Mouse (Mus musculus): ENCODE measurements at regions not wholly inside any gene's neighbourhood (a gene's known extent, or its start where the extent isn't known, plus 50 kb on each side); places are given as distances from the start of the nearest gene placed in this dataset.
"Not testable (repeated sequence)": the region's sequence is repeated elsewhere in the genome, so short reads cannot be mapped to it uniquely, and the experiment has no call there.

DNA sequence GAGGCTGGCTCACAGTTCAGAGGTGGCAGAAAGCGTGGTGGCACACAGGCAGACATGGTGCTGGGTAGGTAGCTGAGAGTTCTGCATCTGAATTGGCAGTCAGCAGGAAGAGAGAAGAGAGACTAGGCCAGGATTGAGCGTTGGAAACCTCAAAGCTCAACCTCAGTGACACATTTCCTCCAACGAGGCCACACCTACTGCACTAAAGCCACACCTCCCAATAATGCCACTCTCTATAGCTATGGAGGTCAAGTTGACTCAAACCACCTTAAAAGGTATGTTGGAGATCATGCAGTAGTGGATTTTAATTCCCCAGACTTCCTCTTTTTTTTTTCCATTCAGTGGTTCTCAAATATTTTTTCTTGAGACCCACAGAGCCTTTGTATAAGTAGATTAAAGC is 57.1 kb downstream of the Ccdc54 start:
- no peak for DNase-seq (ENCODE audit: low spot score in 2 of 2)

GRCm38 (mm10) chr16:50529511-50530416 is 61.2 kb downstream of the Ccdc54 start:
- DNase-seq (ENCODE audit: low spot score in 2 of 2) = peak; percentile 72 to 86

- peak; percentile 40 to 60 for DNase-seq (ENCODE audit: low spot score in 2 of 2)
These were observed 62.1 kb downstream of the Ccdc54 start for GRCm38 (mm10) chr16:50528677-50529510.

DNA sequence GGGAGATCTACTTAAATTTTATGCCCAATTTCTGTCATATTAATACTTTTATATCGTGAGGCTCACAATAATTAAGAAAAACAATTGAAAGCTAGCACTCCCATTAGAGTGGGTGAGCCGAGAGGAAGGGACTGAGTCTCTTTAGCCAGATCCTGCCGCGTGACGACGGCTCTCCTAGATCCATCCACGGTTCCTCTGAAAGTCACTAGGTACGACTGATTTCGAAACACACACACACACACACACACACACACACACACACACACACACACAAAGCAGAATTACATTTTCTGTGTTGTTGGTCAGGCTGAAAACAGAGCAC is 62.6 kb downstream of the Ccdc54 start:
- no peak for DNase-seq (ENCODE audit: low spot score in 2 of 2)

DNA sequence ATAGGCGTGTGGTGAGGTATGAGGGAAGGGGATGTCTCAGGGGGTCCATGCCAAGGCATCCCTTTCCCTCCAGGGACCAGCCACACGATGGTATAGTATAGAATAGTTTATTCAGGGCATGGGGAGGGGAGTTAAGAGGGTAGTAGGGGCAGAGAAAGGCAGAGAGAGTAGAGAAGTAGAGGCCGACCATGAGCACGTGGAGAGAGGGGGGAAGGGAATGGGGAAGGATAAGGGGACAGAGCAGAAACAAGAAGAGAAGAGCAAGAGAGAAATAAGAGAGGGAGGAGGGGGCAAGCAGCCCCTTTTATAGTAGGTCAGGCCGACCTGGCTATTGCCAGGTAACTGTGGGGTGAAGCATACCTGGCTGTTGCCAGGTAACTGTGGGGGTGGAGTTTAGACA is 64.0 kb downstream of the Ccdc54 start:
- not testable (repeated sequence) for DNase-seq (ENCODE audit: low spot score in 2 of 2)

DNA sequence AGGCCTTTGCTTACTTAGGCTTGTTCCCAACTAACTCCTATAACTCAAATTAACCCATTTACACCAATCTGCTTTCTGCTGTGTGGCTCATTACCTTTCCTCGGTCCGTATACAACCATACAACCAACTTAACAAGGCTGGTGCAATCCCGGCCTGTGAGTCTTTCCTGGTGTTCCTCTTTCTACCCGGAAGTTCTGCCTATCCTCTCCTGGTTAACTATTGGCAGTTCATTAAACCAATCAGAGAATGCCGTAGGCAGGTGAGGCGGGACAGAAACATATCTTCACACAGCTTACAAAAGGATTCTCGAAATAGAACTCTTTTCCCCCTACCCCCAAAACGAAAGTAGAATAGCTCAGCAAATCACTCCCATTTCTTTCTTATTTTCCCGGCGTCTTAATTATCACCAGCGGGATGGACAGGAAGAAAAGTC is 65.0 kb downstream of the Ccdc54 start:
- DNase-seq (ENCODE audit: low spot score in 2 of 2) = no peak

DNA sequence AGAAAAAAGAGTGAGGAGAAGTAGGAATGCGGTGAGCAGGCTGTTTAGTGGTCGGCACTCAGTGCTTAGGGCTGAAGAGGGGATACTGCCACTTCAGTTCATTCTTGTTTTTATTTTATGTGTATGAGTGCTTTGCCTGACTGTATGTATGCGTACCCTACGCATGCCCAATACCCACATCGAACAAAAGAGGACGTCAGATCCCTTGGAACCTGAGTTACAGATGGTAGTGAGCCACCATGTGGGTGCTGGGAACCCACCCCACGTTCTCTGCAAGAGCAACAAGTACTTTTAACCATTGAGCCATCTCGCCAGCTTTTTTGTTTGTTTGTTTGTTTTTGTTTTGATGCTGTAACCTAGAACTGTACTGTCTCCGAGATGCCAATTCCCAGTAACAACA is 65.5 kb downstream of the Ccdc54 start:
- no peak for DNase-seq (ENCODE audit: low spot score in 2 of 2)

DNA sequence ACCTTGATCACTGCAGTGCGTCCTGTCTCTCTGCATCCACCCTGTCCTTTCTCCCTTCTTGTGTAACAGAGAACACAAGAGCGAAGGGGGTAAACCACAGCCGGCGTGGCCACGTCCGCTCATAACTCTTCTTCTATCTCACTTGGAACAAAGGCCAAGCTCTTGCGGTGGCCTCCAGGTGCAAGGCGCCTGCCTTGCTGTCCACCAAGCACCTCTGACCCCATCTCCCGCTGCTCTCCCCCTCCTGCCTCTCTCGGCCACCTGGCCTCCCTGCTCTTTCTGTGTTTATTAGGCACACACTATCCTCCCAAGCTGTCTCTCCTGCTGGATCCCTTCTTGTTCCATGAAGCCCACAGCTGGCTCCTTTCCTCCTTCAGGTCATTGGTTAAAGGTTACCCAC is 71.3 kb downstream of the Ccdc54 start:
- DNase-seq (ENCODE audit: low spot score in 2 of 2) = no peak

DNA sequence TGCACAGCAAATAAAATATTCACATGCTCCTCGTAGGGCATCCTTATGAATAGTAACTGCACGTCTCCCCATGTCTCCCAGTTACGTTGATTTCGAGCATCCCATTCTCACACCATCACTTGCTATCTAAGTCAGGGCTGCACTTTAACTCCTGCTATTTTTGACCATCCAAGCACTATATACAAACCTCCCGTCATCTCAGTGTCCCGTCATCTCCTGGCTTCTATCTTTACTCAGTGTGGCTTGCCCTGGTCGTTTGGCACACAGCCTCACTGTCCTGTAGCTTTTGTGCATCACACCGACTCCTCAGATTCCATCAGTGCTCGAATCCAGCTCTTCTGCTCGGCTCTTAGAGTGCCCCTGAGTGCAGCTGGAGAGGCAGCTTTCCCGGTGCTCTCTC is 74.4 kb downstream of the Ccdc54 start:
- DNase-seq (ENCODE audit: low spot score in 2 of 2) = no peak

DNA sequence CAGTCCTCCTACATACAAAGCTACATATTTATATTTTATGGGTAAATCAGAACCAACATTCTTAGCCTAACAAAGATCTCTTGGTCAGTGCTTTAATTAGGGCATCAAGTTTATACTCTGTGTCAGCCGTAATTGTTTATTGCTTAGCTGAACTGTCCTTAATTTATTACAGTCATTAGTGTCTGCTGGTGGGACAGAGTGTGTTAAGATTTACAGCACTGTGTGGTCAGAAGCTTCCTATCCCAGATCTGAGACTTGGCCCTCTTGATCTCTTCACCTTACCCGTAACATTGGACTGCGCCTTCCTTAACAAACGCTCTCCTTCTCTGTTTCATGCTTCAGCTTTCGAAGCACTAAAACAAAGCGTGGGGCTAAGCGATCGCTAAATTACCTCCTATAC is 75.9 kb downstream of the Ccdc54 start:
- DNase-seq (ENCODE audit: low spot score in 2 of 2) = no peak

DNA sequence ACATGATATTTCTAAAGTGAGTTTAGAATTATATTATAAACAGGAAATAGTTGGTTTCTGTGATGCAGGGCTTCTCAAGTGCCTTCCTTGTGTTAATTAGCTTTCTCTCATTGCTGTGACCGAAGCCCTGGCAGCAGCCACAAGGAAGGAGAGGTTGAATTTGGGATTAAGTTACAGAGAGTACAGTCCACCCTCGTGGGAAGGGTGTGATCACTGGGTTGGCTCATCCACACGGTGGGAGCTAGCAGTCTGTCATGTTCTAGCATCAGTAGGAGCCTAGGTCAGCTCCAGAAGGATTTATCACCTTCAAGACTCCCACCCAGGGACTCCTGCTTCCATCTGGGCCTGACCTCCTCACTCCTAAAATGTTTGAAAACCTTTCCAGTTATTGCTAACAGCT is 78.9 kb downstream of the Ccdc54 start:
- DNase-seq (ENCODE audit: low spot score in 2 of 2) = no peak

- no peak for DNase-seq (ENCODE audit: low spot score in 2 of 2)
These were observed 77.3 kb upstream of the Bbx start for GRCm38 (mm10) chr16:50509529-50509895.

DNA sequence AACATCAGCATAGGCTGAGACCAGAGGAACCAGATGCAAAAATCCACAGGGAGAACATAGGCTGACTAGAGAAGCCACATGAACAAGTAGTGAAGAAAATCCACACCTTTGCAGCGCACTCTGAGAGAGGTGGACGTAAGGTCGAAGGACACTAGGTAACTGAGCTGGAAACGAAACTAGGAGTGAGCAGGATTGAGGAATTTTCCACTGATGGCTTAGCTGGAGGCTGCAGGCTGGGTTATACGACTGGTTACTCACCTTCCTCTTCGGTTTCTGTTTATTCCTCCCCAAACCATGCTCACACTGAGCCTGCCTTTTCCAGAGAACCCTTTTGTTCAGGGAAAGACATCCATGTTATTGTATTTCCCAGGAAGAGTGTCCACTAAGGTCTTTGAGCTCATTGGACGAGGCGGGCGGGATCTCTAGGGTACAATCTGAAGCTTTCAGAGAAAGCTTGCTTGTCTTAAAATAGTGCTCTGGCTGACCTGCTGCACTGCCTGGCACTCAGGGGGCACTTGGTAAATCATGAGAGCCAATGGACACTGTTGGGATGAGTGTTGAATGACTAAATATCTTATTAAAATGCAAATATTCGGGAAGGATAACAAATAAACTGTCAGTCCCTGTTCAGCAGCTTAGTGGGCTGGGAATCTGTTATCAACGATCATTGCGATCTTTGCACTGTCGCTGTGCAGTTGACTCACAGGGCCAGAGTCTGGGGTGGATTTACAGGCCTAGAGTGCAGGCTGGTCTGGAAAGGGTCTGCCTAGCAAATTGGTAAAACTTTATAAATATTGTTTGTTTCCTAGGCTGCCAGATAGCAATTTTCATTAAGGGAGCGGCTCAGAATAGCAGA is 76.7 kb upstream of the Bbx start:
- no peak for DNase-seq (ENCODE audit: low spot score in 2 of 2)

DNA sequence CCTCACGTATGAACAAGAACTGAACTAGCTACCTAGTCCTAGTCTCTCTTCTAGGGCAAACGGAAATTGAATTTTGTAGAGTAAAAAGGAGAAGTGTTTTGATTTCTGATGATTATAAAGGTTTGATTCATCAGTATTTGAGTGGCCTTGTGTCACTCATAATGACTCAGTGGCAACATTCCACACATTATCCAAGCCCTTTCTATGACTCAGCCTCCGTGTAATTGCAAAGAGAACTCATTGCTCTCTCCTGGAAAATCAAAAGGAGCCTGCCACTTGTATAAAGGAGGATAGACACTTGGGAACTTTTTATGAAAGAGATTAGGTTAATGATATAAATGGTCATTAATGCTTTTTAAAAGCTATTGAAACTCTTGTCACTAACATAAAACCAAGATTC is 72.4 kb upstream of the Bbx start:
- DNase-seq (ENCODE audit: low spot score in 2 of 2) = no peak

DNA sequence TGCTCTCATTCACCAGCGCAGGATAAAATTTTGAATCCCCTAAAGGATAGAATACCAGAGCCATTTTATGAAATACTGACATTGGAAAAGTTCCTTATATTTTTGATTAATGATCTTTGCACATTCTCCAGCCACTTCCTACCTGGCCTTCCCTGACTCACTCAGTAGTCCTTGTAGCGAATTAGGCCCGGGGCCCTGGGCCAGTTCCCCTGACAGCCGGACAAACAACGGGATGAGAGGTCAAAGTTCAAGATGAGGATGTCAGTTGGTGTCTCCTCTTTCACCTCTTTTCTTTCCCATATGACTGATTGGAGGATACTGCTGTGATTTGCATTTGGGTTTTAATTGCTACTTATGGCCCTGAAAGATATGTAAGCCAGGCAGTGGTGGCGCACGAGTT is 66.7 kb upstream of the Bbx start:
- DNase-seq (ENCODE audit: low spot score in 2 of 2) = no peak

- no peak for DNase-seq (ENCODE audit: low spot score in 2 of 2)
These were observed 61.5 kb upstream of the Bbx start for GRCm38 (mm10) chr16:50493662-50494061.

GRCm38 (mm10) chr16:50489244-50489643 is 57.1 kb upstream of the Bbx start:
- no peak for DNase-seq (ENCODE audit: low spot score in 2 of 2)

DNA sequence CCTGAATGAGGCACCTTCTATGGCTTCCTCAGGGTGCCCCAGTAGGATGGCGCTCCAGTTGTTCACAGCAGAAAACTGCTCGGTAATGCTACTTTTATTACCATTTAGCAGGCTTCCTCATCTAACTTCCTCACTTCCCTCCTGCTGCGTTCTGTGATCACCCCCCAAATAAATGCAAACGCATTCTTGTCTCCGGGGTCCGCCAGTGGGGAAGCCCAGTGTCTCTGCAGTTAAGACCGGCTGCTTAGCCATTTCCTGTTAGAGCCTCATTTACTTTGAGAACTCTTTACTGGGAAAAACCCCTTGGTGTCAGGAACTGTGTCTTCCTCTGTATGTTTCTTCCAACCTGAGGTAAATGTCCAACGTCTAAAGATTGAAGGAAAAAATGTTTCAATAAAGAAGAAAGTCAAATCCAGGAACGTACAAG is 50.2 kb upstream of the Bbx start:
- DNase-seq (ENCODE audit: low spot score in 2 of 2) = no peak

Measured in layer of hippocampus, adult 8-10 months (tissue).